Mouse (Mus musculus): ENCODE results near the gene Ccdc65.

Gene Ccdc65

DNA sequence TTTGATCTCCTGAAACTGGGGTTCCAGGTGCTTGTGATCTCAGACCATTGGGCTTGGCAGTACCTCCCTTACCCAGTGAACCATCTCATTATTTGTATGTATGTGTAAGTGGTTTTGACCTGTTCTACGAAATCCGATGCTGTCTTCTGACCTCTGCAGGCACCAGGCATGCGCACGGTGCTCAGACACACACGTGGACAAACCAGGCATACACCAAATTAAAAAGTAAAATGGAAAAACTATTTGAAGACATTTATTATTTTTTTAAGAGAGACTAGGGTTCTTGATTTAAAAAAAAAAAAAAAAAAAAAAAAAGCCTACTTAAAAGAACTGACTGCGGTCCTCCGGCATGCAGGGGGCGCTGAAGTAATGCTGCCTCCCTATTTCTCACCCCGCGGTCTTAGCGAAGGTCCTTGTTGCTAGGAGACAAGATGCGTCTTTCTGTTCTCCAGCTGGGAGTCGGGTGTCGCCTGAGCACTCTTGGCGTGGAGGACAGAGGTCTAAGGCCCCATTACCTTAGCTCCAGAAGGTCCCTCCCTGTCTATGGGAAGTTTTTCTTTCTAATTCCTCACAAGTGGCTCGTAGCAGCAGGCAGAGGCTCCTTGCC is at the start of gene Ccdc65:
Gene Ccdc65, plus strand, starts transcription at position 442 of the 607 bp plus-strand sequence.
- DNase-seq (ENCODE audit: low read depth, low spot score): peak; percentile 77

DNA sequence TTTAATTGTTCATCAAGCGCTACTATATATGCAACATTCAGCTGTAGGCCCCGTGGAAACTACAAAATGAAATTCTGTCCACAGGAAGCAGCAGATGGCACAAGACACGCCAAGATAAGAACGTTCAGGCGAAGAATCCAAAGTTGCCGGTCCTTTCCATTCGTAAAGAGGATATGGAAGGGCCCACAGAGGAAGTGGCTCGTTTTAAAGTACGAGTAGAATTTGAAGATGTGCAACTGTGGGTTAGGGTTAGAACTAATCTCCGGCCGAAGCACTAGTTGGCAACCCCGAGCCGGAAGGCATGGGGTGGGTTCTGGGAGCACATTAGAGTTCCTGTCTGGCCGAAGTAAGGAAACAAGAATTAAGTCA is 45.8 kb upstream of the Ccdc65 start:
- DNase-seq (ENCODE audit: low read depth, low spot score): no peak

DNA sequence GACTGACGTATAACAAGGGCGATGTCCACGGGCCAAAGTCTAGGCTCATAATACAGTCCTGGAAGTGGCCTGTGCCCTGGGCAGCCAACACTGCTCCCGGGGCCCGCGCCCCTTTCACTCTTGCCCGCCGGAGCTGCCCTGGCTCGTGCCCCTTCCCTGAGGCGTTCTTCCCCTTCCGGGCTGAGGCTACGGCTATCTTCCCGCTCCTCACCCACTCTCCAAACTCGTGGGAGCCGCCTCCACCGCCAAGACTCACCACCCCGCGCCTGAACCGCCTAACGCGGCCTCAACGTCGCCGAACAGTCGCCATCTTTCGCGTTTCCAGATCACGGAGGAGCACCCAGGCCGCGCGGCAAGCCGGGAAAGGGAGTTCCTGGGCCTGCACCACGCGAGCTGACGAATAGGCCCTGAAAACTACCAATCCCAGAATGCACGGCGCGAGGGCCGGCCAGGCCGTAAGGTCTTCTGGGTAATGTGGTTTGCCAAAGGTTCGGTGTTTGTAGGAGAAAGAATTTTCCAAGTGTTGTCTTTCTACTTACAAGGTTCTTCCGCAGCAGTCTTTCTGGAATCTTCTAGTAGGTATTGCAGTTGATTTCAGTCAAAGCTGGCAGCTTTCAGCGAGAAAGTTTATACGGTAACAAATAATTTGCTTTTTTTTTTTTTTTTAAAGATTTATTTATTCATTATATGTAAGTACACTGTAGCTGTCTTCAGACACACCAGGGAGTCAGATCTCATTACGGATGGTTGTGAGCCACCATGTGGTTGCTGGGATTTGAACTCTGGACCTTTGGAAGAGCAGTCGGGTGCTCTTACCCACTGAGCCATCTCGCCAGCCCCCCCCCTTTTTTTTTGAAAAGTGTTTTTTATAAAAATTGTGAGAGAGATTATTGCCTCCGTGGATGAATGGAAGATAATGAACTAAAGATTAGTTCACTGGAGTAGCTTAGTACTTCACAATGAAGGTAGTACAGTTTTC is 45.2 kb upstream of the Ccdc65 start, which contains the start of gene Ddx23:
Gene Ddx23, minus strand, starts transcription at position 328 of the 979 bp plus-strand sequence.
- peak; percentile 77 for DNase-seq (ENCODE audit: low read depth, low spot score)

DNA sequence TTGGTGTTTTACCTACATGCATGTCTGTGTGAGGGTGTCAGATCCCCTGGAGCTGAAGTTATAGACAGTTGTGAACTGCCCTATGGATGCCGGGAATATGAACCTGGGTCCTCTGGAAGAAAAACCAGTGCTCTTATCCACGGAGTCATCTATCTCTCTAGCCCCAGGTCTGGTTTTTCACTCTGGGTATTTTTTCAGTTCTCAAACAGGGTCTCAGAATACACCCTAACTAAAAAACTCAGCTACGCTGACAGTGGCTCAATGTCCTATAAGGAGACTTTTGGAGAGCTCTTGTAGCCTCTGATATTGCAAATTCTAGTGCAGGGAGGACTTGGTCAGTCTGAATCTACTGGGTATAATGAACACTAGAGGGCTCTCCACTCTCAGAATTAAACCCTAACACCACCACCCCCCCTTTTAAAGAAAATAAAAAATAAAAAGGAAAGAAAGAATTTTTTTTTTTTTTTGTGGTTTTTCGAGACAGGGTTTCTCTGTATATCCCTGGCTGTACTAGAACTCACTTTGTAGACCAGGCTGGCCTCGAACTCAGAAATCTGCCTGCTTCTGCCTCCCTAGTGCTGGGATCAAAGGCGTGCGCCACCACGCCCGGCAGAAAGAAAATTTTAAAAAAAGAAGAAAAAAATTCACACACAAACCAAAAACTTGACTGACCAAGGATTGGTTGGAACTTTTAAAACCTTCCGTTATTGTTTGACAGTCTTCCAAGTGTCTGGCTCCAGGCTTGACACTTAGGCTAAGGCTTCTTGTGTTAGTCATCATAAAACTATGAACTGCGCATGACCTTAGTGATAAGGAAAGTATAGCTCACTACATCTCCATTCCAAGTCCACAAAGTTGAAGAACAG is 43.7 kb upstream of the Ccdc65 start:
- no peak for DNase-seq (ENCODE audit: low read depth, low spot score)

DNA sequence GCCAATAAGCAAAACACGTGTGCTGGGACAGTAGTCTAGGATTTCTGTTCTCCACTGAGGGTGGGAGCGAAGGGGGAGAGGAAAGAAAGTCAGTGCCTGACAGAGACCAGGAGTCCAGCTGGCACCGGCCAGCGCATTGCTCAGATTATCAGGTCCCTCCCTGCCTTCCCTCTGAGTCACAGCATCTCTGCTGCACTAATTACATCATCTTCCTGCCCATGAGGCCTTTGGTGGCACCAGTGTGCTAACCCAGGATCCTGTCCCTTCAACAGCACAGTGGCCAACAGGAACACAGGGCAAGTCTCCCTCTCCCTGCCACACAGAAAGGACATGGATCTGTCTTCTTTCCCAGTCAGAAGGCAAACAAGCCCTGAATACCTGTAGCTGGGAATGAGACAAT is 35.4 kb upstream of the Ccdc65 start:
- no peak for DNase-seq (ENCODE audit: low read depth, low spot score)

DNA sequence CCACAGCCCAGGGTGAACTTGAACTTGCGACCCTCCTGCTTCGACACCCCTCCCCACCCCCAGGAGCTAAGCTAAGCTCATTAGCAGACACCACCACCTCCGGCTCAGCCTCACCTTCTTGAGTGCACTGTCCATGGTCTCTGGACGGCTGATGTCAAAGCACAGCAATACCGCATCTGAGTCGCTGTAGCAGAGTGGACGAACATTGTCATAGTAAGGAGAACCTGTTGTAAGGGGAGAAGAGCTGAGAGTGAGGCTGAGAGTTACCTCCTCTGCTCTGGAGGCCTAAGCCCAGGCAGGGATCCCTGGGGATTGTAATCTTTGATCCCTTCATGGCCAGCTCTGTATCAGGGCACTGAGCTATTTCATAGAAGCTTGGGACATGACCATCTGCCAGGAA is 34.3 kb upstream of the Ccdc65 start:
- no peak for DNase-seq (ENCODE audit: low read depth, low spot score)

DNA sequence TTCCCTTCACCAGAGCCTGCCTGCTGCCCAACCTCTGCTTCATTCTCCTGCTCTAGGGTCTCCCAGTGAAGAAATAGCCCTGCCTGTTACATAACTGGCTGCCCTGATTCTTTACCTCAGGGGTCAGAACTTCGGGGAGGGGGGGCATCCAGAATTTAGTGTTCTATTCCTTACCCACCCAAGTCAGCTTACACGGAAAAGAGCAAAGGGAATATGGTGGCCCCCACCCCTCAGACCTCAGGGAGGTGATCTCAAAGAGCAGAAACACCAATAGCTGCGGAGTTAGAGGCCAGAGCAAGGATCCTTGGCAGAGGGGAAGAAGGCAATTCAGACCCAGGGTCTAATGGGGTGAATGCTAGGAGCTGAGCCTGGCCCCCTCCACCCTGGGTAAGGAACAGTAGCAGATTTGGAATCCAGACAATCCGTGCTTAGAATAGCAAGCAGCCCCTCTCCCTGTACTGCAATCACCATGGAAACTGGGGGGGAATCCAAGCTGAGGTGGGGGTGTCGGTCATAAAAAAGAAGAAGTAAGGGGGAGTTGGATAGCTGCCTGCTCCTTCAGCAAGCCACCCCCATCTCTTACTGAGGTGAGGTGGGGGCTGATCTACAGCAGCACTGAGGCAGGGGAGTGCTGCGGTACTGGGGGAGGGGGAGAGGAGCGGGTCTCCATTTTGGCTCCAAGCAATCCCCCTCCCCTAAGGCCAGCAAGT is 33.6 kb upstream of the Ccdc65 start:
- DNase-seq (ENCODE audit: low read depth, low spot score): no peak

DNA sequence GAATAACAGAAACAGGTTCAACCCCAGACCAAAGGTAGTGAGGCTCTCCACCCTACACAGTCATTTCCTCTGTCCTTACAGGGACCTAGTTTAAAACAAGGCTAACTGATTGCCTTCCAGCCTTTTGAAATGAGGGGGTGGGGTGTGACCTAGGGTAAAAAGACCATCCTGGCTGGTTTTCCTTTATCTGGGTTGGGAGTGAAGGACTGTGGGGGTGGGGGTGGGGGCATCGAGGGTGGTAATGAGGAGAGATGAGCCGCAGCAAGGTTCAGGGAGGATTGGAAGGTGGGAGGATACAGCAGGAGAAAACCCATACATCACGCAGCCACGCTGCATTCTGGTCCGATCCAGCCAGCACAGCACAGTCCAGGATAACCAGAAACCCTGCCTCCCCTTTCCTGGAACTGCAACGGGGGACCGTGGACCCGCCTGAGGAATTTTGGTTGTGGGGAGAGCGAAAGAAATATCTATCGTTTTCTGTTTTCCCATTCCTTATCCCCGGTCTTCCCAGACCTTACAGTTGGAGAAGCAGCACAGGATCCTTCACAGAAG is 32.9 kb upstream of the Ccdc65 start:
- DNase-seq (ENCODE audit: low read depth, low spot score): no peak

DNA sequence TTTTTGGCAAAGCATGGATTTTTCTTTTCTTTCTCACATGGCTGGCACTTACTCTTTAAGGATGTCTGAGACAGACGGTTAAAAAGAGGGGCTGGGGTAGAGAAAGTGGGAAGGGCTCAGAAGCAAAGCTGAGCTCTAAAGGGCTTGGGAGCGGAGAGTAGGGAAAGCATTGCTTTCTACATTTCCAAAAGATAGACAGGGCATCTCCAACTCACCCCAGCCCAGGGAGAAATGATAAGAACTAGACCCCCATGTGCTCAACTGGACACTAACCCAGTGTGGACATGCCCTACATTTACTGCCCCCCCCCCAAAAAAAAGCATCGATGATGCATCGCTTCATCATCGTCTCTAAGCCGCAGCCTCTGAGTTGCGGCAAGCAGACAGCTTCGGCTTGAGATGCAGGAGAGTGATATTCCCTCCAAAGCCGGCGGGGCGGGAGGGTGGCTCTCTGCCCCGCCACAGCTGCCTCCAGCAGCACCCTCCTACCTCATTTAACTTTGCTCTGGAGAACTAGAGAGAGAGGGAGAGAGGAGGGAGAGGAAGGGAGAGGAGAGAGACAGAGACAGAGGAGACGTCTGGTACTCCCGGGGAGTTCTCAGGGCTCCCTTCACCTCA is 32.3 kb upstream of the Ccdc65 start:
- DNase-seq (ENCODE audit: low read depth, low spot score): no peak

DNA sequence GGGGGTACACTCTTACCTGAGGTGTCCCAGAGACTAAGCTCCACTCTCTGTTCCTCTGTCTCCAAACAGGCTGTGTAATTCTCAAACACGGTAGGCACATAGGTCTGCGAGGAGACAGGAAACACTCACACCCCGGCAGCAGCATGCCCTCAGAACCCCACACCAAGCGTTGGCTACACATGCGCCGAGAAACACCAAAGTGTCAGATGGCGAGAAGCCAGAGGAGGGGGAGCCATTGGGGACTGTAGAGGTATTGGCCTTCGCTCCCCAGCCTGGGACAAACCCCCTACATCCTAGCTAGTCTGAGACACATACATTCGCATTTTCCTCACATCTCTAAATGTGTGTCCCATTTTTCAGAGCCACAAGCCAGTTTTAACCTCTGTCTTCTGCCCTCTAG is 31.5 kb upstream of the Ccdc65 start:
- DNase-seq (ENCODE audit: low read depth, low spot score): no peak

DNA sequence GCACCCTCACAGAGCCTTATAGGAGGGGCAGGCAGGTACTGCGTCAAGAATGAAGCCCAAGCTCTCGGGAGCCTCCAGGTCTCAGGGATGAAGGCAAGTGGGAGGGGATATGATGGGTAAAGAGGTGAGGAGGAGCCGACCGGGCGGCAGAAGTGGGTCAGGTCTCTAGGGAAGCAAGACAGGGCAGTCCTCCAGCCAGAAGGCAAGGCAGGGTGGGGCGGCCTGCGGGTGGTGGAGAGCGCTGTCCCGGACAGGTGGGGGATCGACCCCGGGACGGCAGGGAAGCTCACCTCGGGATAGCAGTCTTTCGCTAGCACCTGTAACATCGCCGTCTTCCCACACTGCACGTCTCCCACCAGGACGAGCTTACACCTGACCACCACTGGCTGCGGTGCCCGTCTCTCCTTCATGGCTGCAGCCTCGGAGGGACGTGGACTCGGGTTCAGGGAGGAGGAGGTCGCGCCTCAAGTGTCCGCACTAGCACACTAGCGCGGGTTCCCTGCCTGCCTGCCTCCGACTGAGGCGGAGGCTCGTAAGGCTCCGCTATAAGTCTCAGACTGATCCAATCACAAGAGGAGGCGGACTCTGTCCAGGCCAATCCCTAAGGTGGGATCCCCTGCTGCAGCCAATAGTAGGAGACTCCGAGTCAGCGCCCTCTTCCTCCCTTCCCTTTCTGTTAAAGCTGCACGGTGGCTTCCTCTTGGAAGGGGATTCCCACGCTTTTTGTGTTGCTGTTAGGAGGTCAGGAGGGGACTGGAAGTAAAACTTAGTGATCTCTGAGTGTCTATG is 30.9 kb upstream of the Ccdc65 start, which contains the start of gene Rnd1:
Gene Rnd1, minus strand, starts transcription at position 522 of the 789 bp plus-strand sequence.
- peak; percentile 78 for DNase-seq (ENCODE audit: low read depth, low spot score)

DNA sequence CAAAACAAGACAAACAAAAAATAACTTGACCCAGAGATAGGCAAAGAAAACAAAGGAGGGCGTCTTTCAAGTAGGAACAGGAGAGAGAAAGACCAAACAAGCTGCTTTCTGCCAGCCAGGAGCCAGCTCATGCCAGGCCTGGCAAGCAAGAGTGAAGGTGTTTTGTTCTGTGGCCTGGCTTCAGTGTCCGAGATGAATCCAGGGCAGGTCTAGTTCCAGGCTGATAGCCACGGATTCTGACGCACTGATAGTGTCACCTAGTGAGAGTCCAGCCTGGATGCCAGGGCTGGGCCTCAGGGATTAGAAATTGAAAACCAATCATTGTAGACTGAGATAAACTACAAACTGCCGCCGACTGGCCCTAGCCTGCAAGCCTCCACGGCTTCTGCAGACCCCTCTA is 30.0 kb upstream of the Ccdc65 start:
- DNase-seq (ENCODE audit: low read depth, low spot score): no peak

DNA sequence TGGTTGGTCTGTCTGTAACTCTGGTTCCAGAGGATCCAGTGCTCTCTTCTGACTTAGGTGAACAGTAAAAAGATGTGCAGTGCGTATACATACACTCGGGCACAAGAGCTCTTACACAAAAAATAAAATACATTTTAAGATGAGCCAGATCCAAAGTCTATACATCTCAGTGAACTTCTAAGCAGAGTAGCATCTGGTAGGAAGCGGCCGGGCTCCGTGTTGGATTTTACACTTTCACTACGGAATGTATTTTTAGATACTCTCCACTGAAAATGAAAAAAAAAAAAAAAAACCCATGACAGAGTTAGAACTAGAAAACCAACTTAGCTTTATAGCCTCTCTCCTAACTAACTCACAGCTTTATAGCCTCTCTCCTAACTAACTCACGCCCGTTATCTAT is 27.3 kb upstream of the Ccdc65 start:
- DNase-seq (ENCODE audit: low read depth, low spot score): no peak

DNA sequence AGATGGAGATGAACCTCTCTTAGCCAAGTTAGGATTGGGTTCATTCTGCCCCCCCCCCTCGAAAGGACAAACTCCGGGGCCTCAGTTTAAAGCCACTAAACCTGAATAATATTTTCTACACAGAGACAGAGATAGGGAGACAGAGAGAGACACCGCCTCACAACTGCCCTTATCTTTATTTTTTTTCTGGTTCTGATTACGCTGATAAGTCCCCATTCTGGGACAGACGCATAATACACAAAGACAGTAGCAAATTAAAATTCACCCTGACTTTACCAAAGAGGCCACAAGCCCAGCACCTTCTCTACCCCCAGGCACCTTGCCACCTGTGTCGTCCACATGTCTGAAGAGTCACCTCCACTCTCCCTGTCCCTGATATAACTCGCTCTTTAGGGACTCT is 26.4 kb upstream of the Ccdc65 start:
- no peak for DNase-seq (ENCODE audit: low read depth, low spot score)

DNA sequence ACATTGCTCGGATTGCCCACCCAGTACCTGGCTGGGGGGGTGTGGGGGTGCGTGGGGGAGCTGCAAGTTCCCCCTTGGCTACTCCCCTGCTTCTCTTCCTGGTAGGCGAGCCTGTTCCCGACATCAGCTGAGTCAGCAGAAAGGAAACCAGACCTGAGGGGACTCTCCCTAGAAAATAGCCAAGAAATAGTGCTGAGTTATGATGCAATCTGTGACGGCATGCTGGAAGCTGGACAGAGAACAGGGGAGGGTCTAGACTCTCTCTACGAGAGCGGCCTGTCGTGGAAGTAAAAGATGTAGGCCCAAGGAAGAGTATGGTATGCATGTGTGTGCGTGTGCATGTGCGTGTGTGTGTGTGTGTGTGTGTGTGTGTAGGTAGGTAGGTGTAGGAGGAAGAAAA is 24.8 kb upstream of the Ccdc65 start:
- DNase-seq (ENCODE audit: low read depth, low spot score): no peak

DNA sequence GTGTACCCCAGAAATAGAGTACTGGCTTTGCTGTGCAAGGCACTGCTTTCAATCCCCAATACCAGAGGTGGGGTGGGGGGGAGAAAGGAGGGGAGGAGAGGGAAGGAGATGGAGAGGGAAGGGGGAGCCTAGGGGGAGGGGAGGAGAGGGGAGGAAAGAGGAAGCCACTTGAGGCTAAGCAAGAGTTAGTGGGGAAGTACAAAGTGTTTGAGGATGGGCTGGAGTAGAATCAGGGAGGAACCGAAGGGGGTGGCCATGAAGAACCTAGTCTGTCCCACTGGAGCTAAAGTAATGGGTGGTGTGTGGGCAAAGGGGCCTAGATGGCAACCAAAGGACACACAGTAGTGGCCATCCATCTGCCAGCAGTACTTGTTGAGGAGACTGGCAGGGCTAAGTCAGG is 24.3 kb upstream of the Ccdc65 start:
- DNase-seq (ENCODE audit: low read depth, low spot score): no peak

DNA sequence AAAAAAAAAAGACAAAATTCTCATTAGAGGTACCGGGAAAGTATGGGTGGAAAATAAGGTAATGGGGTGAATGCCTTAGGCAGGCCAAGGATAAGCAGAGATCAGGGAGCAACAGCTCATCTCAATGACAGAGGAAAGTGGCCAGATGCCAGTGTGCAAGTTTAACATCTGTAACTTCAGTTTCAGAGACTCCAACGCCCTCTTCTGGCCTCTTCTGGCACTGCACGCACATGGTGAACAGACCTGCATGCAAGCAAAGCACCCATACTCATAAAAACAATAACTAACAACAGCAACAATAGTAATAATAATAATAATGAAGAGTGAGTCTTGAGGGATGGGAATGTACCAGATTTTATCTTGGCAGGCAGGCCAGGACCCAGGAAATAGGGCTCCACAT is 22.1 kb upstream of the Ccdc65 start:
- no peak for DNase-seq (ENCODE audit: low read depth, low spot score)

DNA sequence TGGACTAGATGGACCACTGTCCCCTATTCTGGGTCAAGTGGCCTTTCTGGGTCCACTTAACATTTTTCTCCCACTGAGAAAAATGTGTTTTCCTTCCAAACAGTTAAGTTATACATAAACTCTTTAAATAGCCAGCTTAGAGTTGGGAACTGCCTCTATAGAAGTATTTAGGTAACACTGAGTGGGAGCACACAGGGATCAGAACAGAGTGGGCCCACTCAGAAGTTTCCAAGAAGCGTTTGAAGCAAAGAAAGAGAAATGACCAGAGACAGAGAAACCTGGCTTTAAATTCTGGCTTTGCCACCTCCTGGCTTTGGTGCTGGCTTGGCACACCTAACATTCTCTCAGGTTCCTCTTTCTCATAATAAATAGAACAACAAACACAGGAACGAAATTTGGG is 18.3 kb upstream of the Ccdc65 start:
- no peak for DNase-seq (ENCODE audit: low read depth, low spot score)

DNA sequence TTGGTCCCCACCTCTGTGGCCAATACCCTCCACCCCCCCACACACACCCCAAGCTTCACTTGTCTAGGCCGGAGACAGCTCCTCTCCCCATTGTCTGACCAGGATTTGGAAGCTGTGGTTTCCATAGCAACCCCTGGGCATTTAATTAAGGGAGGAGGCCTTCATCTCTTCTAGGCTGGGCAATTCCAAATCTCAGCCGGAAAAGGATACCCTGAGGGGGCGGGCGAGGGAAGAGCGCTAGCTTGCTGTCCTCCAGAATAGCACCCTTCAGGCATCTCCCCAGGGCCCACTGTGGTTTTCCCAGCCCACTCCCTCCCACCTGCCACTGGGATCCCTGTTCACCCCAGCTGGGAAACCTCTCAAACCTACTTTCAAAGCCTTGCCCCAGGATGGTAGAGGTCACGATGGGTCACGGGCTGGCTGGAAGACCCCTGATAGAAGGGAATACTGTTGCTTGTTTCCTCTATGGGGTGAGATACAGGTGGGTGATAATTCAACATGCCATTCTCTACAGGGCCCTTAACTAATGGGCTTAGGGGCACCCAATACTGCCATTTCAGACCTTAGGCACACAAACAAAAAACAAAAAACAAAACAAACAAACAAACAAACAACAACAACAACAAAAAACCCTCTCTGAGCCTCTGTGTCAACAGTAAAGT is 16.4 kb upstream of the Ccdc65 start:
- no peak for DNase-seq (ENCODE audit: low read depth, low spot score)

Data from WW6 (cell line).